Mouse (Mus musculus) C2C12 (cell line): Measurements from ENCODE around the gene Gdpd1.

ENCODE experiments used
- CEBPB ChIP-seq: IDR thresholded peaks from one replicate; pipeline ENCODE4 v1.6.1; 2011; ENCODE audit warnings: low read depth, mild to moderate bottlenecking, control low read depth, moderate library complexity
- CTCF ChIP-seq: IDR thresholded peaks from one replicate; pipeline ENCODE4 v1.5.1; 2011; ENCODE audit not compliant: control insufficient read depth, insufficient read depth, insufficient read length
- FOSL1 ChIP-seq: IDR thresholded peaks from one replicate; pipeline ENCODE4 v1.8.0; 2011; ENCODE audit warnings: mild to moderate bottlenecking, low read length; ENCODE audit not compliant: poor library complexity, insufficient read depth, severe bottlenecking
- MAX ChIP-seq: IDR thresholded peaks from one replicate; pipeline ENCODE4 v1.6.1; 2011; ENCODE audit warnings: mild to moderate bottlenecking, control low read depth
- MYOD1 ChIP-seq: IDR thresholded peaks from one replicate; pipeline ENCODE4 v1.6.1; 2011; ENCODE audit warnings: low read depth; ENCODE audit not compliant: control insufficient read depth, insufficient read length
- MYOG ChIP-seq: IDR thresholded peaks from one replicate; pipeline ENCODE4 v1.6.1; 2011; ENCODE audit not compliant: control insufficient read depth, insufficient read length; ENCODE audit errors: extremely low read depth
- USF1 ChIP-seq: IDR thresholded peaks from one replicate; pipeline ENCODE4 v1.6.1; 2011; ENCODE audit warnings: low read depth, mild to moderate bottlenecking, control low read depth, moderate library complexity

GRCm38 (mm10) chr11:86992461-86992988 lies 81.3 kb downstream of the Gdpd1 start:
- no peak for TF ChIP-seq MYOG
- no peak for TF ChIP-seq CTCF
- no peak for TF ChIP-seq CEBPB
- no peak for TF ChIP-seq MAX
- no peak for TF ChIP-seq MYOD1
- TF ChIP-seq USF1: no peak
- TF ChIP-seq FOSL1: no peak
